Mouse (Mus musculus) thymus, postnatal 25 days (tissue): ENCODE results near the gene Pnma3.
"Not testable (repeated sequence)": the region's sequence is repeated elsewhere in the genome, so short reads cannot be mapped to it uniquely, and the experiment has no call there.

ENCODE experiments used
- DNase-seq: peaks from one replicate; pipeline ENCODE4 v3.0.0; 2022

Pnma3 gene

DNA sequence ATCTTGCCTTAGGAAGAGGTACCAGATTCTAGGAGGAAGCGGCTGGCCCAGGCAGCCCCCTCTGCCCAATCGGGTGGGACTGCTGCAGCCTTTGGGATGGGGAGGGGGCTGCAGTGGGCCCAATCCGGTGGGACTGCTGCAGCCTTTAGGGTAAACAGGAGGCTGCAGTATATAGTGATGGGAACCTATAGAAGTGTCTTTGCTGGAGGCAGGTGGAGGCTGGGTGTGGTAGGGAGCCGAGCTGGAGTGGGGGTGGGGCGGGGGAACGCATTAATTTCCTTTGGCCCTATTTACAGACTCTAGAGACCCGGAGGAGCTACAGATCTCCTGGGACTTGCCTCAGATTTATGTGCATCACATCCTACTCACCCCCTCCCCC lies at the start of gene Pnma3:
Gene Pnma3 (plus strand): TSS at position 373 of the 379 bp plus-strand sequence.
- no peak for DNase-seq

DNA sequence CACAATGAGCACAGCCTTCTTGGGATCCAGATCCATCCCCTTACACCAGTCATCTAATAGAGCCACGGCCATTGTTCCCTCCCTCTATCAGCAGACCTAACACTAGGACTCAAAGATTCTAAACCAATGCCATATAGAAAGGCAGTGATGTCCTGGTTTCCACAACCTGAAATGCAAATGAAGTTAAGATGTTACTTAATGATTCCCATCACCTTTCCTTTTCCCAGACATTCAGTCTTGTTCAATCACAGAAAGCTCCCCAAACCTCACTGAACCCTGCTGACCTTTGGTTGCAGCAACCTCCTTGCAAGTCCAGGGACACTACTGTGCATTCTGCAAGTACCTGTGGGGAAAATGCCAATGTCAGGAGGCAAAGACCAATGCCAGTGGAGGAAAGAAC lies 27.6 kb upstream of the Pnma3 start, which contains the start of gene Pnma5:
Gene Pnma5 (minus strand): TSS at position 101 of the 400 bp plus-strand sequence.
- no peak for DNase-seq

DNA sequence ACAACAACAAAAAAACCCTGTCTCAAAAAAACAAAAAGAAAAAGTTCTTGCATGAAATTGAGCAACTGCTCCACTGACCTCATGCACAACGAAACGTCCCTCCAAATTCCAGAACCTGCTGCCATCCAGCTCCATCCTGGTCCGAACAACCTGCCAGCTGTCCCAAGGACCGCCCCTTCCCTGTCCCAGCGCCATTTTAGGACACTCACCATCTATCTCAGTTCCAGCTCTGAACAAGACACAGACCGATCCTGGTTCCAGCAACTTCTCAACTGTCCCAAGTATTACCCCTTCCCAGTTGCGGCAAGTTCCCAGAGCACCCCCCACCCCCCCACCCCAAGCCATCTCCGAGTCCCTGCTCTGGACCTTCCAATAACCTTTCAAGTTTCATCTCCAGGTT lies 25.8 kb upstream of the Pnma3 start:
- no peak for DNase-seq

DNA sequence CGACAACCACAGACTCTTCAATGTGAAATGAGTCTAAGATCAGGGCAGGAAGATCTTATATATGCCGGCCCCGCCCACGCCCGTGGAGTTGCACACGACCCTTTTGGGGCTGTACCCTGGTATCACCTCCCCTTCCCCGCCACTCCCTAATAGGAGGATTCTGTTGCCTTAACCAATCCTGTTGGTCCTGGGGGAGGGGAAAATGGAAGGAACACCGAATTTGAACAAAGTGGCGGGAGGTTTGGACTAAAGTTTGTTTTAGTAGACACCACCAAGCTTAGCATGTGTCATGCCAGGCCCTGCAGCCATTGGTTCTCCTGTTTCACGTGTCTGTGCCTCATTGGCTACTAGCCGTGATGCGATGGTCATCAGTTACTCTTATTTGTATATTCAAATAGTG lies 24.9 kb upstream of the Pnma3 start:
- no peak for DNase-seq

DNA sequence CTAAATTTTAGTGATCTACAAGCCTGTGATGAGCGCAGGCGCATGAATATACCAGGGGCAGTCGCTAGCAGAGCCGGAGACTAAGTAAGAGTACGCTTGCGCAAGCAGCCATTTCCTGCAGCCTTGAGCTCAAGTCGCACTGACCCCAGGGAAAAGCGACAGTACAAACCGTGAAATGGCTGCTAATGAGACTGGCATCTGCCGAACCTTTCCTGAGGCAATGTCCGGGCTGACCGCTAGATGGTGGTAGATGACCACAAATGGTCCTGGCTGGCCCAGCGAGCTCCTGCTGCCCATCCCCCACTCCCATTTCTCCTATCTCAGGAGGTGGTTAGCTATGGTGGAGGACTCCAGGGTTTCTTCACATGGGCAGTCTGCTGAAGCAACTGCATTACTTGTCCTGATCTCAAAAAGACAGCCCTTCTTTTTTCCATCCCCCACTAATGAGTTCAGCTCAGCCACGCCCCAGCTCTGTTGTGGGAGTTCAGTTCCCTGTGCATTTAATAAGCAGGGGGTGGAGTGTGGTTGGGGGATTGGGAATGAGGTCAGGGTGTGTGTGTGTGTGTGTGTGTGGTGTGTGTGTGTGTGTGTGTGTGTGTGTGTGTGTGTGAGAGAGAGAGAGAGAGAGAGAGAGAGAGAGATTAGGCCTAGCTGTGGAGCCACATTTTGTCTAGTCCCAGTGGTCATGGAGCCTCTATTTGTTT lies 10.6 kb upstream of the Pnma3 start:
- DNase-seq = peak; percentile 88

DNA sequence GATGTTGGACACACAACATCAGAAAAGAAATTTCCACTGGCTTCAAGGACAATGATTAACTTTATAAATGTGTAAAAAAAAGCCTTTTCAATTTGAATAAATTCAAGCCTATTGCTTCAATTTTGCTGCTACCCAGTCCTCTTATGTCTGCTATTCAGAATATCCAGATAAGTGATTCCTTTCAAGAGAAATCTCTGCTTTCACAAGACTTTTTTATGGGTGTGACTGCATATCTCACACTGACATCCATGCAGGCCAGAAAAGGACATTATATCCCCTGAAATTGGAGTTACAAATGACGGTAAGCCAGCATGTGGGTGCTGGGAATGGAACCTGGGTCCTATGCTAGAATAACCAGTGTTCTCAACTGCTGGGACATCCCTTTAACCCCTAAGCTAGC lies 3.1 kb upstream of the Pnma3 start:
- DNase-seq = no peak

DNA sequence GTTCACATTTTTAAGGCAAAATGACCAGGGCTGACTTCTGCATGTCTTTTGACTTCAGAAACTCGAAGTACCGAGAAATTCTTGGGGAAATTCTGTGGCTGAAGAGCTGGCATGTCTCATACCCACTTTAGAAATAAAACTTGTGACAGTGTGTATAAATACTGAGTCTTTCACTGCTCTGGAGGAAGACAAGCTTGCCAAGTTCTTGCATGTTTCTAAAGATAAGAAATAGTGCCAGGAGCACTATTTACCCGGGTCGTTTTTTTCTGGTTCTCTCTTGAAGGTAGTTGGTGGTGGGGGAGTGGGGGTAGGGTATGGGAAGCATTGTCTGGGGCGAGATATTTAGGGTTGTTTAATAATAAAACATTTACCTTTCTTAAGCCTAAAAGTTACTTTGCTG lies 2.3 kb upstream of the Pnma3 start:
- no peak for DNase-seq

DNA sequence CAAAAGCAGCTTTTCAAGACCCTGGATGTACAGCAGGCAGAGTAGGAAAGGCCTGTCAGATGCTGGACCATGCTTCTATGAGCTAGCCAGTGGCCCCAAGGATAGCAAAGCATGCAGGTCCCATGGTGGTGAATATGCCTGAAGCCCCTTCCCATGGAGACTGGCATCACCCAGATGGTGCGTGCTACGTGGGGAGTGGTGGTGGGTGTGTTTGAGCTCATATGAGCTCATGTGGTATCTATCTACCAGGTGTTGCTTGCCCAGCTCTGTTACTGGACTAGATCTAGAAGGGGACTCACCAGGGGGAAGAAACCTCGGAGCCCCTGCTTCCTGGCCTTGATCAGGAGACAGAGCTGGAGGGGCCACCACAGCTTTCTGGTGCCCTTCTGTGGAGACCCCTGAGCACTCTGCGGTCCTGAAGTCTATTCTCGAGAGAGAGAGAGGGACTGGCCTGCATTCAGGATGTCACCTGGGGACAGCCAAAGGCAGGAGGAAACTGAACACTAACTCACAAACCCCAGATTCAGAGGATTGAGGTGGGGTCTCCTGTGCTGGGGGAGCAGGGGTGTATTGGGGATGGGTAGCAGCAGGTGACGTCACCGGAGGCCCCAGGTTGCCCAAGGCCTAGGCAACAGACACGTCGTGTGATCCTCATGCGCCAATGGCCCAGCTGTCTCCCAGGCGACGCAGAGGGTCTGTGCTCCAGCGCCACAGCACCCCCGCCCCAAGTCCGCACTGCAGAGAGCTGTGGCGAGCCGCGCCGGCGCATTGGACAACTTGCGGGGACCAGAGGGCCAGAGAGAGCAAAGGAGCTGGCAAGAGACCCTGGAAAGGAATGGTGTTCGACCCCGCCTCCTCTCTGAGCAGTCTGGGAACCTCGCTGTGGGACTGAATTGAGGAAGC lies 824 bp upstream of the Pnma3 start:
- no peak for DNase-seq

DNA sequence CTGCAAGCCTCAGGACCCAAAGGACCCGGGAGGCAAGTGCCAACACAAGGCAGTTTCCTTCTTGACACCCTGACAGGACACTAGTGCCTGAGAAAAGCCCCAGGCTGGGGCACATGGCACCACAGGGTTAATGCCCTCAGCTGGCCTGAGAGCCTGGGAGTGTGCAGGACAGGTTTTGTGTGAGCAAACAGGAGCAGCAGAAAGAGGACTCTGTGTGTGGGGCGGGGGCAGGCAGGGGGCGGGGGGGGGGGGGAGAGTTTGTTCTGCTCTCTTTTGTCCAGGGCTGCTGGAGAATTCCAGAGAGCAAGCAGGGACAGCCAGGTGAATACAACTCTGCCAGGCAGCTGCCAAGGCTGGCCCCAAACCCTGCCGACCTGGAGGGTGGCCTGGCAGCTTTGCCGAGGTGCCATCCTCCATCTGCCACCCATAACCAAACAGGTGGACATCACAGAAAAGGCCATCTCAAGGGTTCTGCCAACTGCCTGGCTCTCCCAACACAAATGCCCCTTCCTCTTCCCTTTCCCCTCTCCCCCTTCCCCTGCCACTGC lies 2.3 kb downstream of the Pnma3 start:
- DNase-seq = not testable (repeated sequence)

DNA sequence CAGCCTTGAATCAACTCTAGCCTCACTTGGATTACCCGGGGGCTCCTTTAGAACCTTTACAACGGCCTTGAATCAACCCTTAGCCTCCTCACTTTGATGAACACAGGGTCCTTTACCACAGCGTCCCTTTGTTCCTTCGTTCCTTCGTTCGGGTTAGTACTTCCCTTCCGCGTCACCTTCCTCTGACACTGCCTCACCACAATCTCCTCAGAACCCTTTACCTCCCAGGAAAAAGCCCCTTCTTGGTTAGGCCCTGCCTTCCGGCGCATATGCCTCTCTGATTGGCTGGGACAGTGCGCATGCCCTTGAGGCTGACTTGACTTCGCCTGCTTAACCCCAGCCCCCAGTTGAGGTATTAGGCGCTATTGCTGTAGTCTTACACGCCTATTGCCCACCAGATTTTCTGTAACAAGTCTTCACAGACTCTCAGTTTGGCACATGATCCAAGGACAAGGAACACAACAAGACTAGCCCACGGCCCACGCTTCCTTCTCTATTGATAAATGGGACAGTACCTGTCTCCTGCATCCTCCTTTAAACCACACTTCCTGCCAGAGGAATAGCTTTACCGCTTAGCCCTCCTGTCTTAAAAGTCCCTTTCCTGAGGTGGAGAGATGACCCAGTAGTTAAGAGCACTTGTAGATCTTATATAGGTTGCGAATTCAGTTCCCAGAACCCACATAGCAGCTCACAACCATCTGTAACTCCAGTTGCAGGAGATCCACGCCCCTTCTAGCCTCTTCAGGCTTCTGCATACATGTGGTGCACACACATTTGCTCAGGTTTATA lies 17.9 kb downstream of the Pnma3 start, which contains the start of gene Xlr4a:
Gene Xlr4a (minus strand): TSS at position 212 of the 789 bp plus-strand sequence.
- DNase-seq = peak; percentile 47

DNA sequence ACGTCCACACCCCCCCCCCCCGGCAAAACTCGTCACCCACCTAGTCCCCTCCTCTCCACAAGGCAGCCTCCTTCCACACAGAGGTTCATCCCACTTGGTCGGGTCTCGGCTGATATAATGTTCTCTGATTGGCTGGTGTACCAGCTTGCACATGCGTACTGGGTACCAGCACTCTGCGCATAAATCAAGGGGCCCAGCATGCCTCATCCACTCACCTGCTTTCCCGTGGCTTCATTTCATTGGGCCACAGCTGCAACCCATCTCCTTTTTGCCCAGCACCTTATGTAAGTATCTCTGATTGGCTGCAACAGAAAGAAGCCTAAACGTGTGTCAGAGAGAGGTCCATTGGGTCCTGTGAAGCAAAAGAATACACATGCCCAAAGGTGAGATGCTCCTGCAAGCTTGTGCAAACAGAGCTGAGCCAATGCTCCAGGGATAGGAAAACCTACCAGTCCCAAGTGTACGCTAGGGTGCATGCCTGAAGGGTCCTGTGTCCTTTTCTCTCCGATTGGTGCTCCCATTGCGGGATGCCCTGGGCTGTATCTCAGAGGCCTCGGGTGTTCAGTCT lies 32.4 kb downstream of the Pnma3 start, which contains the start of gene Xlr3a:
Gene Xlr3a (minus strand): TSS at position 155 of the 568 bp plus-strand sequence.
- not testable (repeated sequence) for DNase-seq

DNA sequence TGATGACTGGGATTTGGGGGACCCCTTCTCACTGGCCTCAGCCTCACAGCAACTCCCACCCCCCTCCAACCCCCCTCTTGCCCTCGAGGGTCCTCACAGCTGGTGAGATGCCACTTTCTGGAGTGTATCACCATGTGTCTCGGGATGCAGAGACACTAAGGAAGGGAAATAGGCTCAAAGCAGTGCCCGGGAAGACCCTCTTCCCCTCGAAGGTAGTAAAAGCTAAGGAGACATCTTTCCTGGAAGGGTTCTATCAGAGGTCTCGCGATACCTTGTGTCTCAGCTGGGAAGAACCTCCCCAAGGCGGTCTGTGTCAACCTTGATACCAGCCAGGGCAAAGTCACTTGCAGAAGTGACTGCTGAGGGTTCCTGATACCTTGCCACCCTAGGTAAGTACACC lies 52.2 kb downstream of the Pnma3 start, which contains the start of gene Gm14685:
Gene Gm14685 (plus strand): TSS at position 301 of the 400 bp plus-strand sequence.
- not testable (repeated sequence) for DNase-seq
